Mouse (Mus musculus) limb, embryonic 14.5 days (tissue): Measurements from ENCODE around the gene Pold4. TPM values are rescaled to one million over a fixed set of nuclear protein-coding genes. Genes with fewer than 3 reads are reported as not detected.

Experiments used
- ATAC-seq: fragments of 200-750 bp; cut with Nextera tagmentation; 2 replicates; pipeline ENCODE4 v1.8.0; 2017; ENCODE audit warnings: low read depth, moderate number of reproducible peaks, moderate TSS enrichment; ENCODE audit not compliant: low FRiP score
- DNase-seq: peaks from one replicate; pipeline ENCODE4 v3.0.0-alpha.2; 2015; ENCODE audit warnings: low spot score
- H3K27ac ChIP-seq: fragments of 300-500 bp; sonication (generic); replicated peaks from 2 replicates; pipeline ENCODE4 v1.5.1; 2014; ENCODE audit warnings: low read depth, mild to moderate bottlenecking, low read length, moderate library complexity, mixed read lengths
- H3K27me3 ChIP-seq: fragments of 300-500 bp; sonication (generic); 2 replicates; pipeline ENCODE4 v1.6.1; 2014; ENCODE audit warnings: low read length, mixed read lengths; ENCODE audit not compliant: control insufficient read depth, insufficient read depth
- H3K36me3 ChIP-seq: fragments of 300-500 bp; sonication (generic); 2 replicates; pipeline ENCODE4 v1.6.1; 2014; ENCODE audit warnings: mild to moderate bottlenecking, low read length, moderate library complexity, mixed read lengths; ENCODE audit not compliant: control insufficient read depth, insufficient read depth
- H3K4me1 ChIP-seq: fragments of 300-500 bp; sonication (generic); 2 replicates; pipeline ENCODE4 v1.6.1; 2014; ENCODE audit warnings: antibody characterized with exemption, low read length, mixed read lengths; ENCODE audit not compliant: control insufficient read depth, insufficient read depth
- H3K4me2 ChIP-seq: fragments of 300-500 bp; sonication (generic); replicated peaks from 2 replicates; pipeline ENCODE4 v1.6.1; 2014; ENCODE audit warnings: low read depth, mild to moderate bottlenecking, low read length, moderate library complexity; ENCODE audit not compliant: severe bottlenecking
- H3K4me3 ChIP-seq: fragments of 300-500 bp; sonication (generic); replicated peaks from 2 replicates; pipeline ENCODE4 v1.5.1; 2014; ENCODE audit warnings: low read length
- H3K9ac ChIP-seq: fragments of 300-500 bp; sonication (generic); 2 replicates; pipeline ENCODE4 v1.6.1; 2014; ENCODE audit warnings: mild to moderate bottlenecking, low read depth, low read length, moderate library complexity; ENCODE audit not compliant: severe bottlenecking
- H3K9me3 ChIP-seq: fragments of 300-500 bp; sonication (generic); 2 replicates; pipeline ENCODE4 v1.6.1; 2016; ENCODE audit warnings: low read length; ENCODE audit not compliant: control insufficient read depth
- POLR2A ChIP-seq: fragments of 200-500 bp; IDR thresholded peaks from 2 replicates; pipeline ENCODE4 v1.8.0; 2012; ENCODE audit warnings: inconsistent platforms, mild to moderate bottlenecking, moderate library complexity, borderline replicate concordance; ENCODE audit not compliant: insufficient read depth, insufficient read length; ENCODE audit errors: extremely low read depth
- WGBS: fragments of 180-500 bp; shearing (Covaris S2); extraction: QIAGEN DNeasy Blood & Tissue Kit; methylation state at CpG from one replicate; pipeline ENCODE4 v1.1.7; 2014; 5-methylcytosine and 5-hydroxymethylcytosine counted together
- polyA plus RNA-seq, 2 experiments: library from polyadenylated mRNA; depleted of rRNA in 1 of 2; stranded (reverse) in 1 of 2; unstranded in 1 of 2; fragments of >200 nt; fragmentation: Nextera tagmentation in 1 of 2; extraction: Ambion mirVana in 1 of 2; gene quantifications; 2 replicates each; pipeline versions ENCODE4 v1.2.1 to v1.2.3; 2012 to 2014

Gene Pold4
- polyA plus RNA-seq, 2 experiments = 26.5 to 48.0 TPM

- no peak for ATAC-seq
These were observed 32.0 kb downstream of the Pold4 start for GRCm38 (mm10) chr19:4263702-4264101.

GRCm38 (mm10) chr19:4264171-4264780 is 32.6 kb downstream of the Pold4 start:
- H3K27ac ChIP-seq = no peak overlapping the region
- no peak for DNase-seq
- H3K4me2 ChIP-seq = no peak overlapping the region
- H3K4me1 ChIP-seq = 0 out of 2 replicates have a peak, but pooled peaks cover 6% of the 10 kb centered on the region
- H3K27me3 ChIP-seq = no peaks in the 10 kb centered on the region
- 94% methylated on average over 6 of the region's 6 CpGs for WGBS
- no peak for TF ChIP-seq POLR2A
- H3K4me3 ChIP-seq = no peak overlapping the region
- H3K9me3 ChIP-seq = no peaks in the 10 kb centered on the region
- ATAC-seq = no peak
- H3K36me3 ChIP-seq = peaks cover 8% of the 10 kb centered on the region; the same call in 1 of the 2 replicates
- H3K9ac ChIP-seq = no peak overlapping the region

More at GRCm38 (mm10) chr19:4263702-4264101, 32.0 kb downstream of the Pold4 start:
- no peak for TF ChIP-seq POLR2A
- H3K4me3 ChIP-seq = no peak overlapping the region
- H3K9ac ChIP-seq = no peak overlapping the region
- no peaks in the 10 kb centered on the region for H3K27me3 ChIP-seq
- WGBS = 63% methylated on average over 14 of the region's 14 CpGs
- no peaks in the 10 kb centered on the region for H3K9me3 ChIP-seq
- H3K4me1 ChIP-seq = 0 out of 2 replicates have a peak, but pooled peaks cover 2% of the 10 kb centered on the region
- no peak overlapping the region for H3K4me2 ChIP-seq
- no peak overlapping the region for H3K27ac ChIP-seq
- H3K36me3 ChIP-seq = peaks cover 8% of the 10 kb centered on the region; the same call in 1 of the 2 replicates
- DNase-seq = no peak

- H3K9me3 ChIP-seq = no peaks in the 10 kb centered on the region
- DNase-seq = no peak
- no peak overlapping the region for H3K4me2 ChIP-seq
- peaks cover 14% of the 10 kb centered on the region; the same call in 1 of the 2 replicates for H3K36me3 ChIP-seq
- no peak overlapping the region for H3K27ac ChIP-seq
- H3K4me1 ChIP-seq = 0 out of 2 replicates have a peak, but pooled peaks cover 6% of the 10 kb centered on the region
- TF ChIP-seq POLR2A = no peak
- 60% methylated on average over 4 of the region's 4 CpGs for WGBS
- ATAC-seq = no peak
- no peak overlapping the region for H3K9ac ChIP-seq
- no peak overlapping the region for H3K4me3 ChIP-seq
- no peaks in the 10 kb centered on the region for H3K27me3 ChIP-seq
These were observed 34.3 kb downstream of the Pold4 start for GRCm38 (mm10) chr19:4265956-4266355.

- Histone ChIP-seq H3K9ac (peak within 1 kb of the TSS; percentile 51), H3K27me3 (no peaks in the 10 kb centered on the region), H3K4me1 (0 out of 2 replicates have a peak, but pooled peaks cover 6% of the 10 kb centered on the region), H3K36me3 (peaks cover 24% of the 10 kb centered on the region; the same call in 1 of the 2 replicates), H3K4me2 (peak within 1 kb of the TSS; percentile 60), H3K4me3 (peak within 1 kb of the TSS; percentile 46), H3K27ac (no peak within 1 kb of the TSS), H3K9me3 (no peaks in the 10 kb centered on the region)
- peak; percentile 51 for DNase-seq
- no peak for TF ChIP-seq POLR2A
- peak; percentile 75 for ATAC-seq
- 6% methylated on average over 38 of the region's 46 CpGs for WGBS
These were observed 37.1 kb downstream of the Pold4 start, which contains the start of gene Ssh3 for GRCm38 (mm10) chr19:4268566-4269361. Ssh3 (minus strand) TSS chr19:4269180.

GRCm38 (mm10) chr19:4270187-4270586 is 38.5 kb downstream of the Pold4 start:
- no peak overlapping the region for H3K27ac ChIP-seq
- H3K36me3 ChIP-seq = peaks cover 17% of the 10 kb centered on the region; the same call in 1 of the 2 replicates
- no peaks in the 10 kb centered on the region for H3K9me3 ChIP-seq
- ATAC-seq = no peak
- 0 out of 2 replicates have a peak, but pooled peaks cover 6% of the 10 kb centered on the region for H3K4me1 ChIP-seq
- no peaks in the 10 kb centered on the region for H3K27me3 ChIP-seq
- no peak for DNase-seq
- H3K9ac ChIP-seq = no peak overlapping the region
- WGBS = 61% methylated on average over 6 of the region's 6 CpGs
- H3K4me3 ChIP-seq = no peak overlapping the region
- no peak for TF ChIP-seq POLR2A
- H3K4me2 ChIP-seq = no peak overlapping the region
